Mouse (Mus musculus): Measurements from ENCODE around the gene Nupl1. TPM values are rescaled to one million over a fixed set of nuclear protein-coding genes. Genes with fewer than 3 reads are reported as not detected.

Gene Nupl1
- polyA plus RNA-seq, 1 experiment from 2014 or later: 0.05 TPM

GRCm38 (mm10) chr14:60176469-60176890, 74.8 kb downstream of the Nupl1 start:
- 33% methylated on average over 9 of the region's 9 CpGs for WGBS
- Histone ChIP-seq H3K4me1 (replicated peaks) (peaks cover 23% of the 10 kb centered on the region), H3K27me3 (ENCODE audit: insufficient read depth, poor library complexity, severe bottlenecking) (peaks cover 64% of the 10 kb centered on the region), H3K27ac (0 out of 2 replicates have a peak overlapping the region, but pooled peaks have one; percentile 86), H3K9me3 (no peaks in the 10 kb centered on the region), H3K36me3 (no peaks in the 10 kb centered on the region), H3K4me3 (peak overlapping the region; percentile 86)
- no peak for DNase-seq (ENCODE audit: low spot score)

GRCm38 (mm10) chr14:60172286-60173055, 78.8 kb downstream of the Nupl1 start:
- Histone ChIP-seq H3K4me1 (replicated peaks) (peaks cover 17% of the 10 kb centered on the region), H3K27ac (no peak overlapping the region), H3K27me3 (ENCODE audit: insufficient read depth, poor library complexity, severe bottlenecking) (peaks cover 37% of the 10 kb centered on the region), H3K36me3 (no peaks in the 10 kb centered on the region), H3K9me3 (no peaks in the 10 kb centered on the region), H3K4me3 (no peak overlapping the region)
- no peak for DNase-seq (ENCODE audit: low spot score)
- WGBS: 77% methylated on average over 12 of the region's 12 CpGs

- peaks cover 6% of the 10 kb centered on the region for H3K4me1 ChIP-seq (replicated peaks)
- H3K27ac ChIP-seq: no peak overlapping the region
- H3K9me3 ChIP-seq: no peaks in the 10 kb centered on the region
- H3K4me3 ChIP-seq: no peak overlapping the region
- 88% methylated on average over 16 of the region's 16 CpGs for WGBS
- no peak for DNase-seq (ENCODE audit: low spot score)
- no peaks in the 10 kb centered on the region for H3K36me3 ChIP-seq
- peaks cover 24% of the 10 kb centered on the region for H3K27me3 ChIP-seq (ENCODE audit: insufficient read depth, poor library complexity, severe bottlenecking)
Measured at GRCm38 (mm10) chr14:60170845-60171610, 80.2 kb downstream of the Nupl1 start.

DNA sequence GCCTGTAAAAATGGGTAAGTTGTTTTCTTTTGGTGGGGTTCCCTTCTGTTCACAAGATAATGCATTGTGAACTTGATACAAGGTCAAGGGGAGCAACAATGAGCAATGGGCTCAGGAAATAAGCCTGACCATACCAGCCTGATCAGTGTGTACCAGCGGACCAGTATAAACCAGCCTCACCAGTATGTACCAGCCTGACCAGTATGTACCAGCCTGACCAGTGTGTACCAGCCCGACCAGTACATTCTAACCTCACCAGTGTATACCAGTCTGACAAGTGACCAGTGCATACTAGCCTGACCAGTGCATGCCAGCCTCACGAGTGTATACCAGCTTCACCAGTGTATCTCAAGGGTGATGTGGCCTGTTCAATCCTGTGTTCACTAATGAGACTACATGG, 87.9 kb downstream of the Nupl1 start:
- H3K36me3 ChIP-seq: no peaks in the 10 kb centered on the region
- no peak overlapping the region for H3K4me3 ChIP-seq
- no peaks in the 10 kb centered on the region for H3K27me3 ChIP-seq (ENCODE audit: insufficient read depth, poor library complexity, severe bottlenecking)
- no peaks in the 10 kb centered on the region for H3K9me3 ChIP-seq
- no peaks in the 10 kb centered on the region for H3K4me1 ChIP-seq (replicated peaks)
- no peak for DNase-seq (ENCODE audit: low spot score)
- H3K27ac ChIP-seq: no peak overlapping the region
- WGBS: 90% methylated on average over 3 of the region's 3 CpGs

DNA sequence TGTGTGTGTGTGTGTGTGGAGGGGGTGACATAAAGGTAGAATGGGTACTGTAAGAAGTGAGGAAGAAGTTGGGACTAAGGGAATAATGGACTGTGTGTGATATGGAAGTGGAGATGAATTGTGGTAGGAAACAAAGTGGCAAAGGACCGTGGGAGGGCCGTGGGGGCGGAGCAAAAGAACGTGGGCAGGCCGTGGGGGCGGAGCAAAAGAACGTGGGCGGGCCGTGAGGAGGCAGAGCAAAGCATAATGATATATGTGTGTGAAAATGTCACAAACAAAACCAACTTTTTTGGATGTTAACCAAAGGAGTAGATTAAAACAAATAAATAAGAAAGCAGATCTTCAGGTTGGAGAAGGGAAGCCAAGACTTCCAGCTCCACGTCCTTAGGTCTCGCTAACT, 98.9 kb downstream of the Nupl1 start:
- DNase-seq (ENCODE audit: low spot score): no peak
- H3K27ac ChIP-seq: no peak overlapping the region
- WGBS: 90% methylated on average over 11 of the region's 11 CpGs

GRCm38 (mm10) chr14:60148893-60149292, 102.3 kb downstream of the Nupl1 start:
- Histone ChIP-seq H3K4me3 (no peak overlapping the region), H3K27ac (no peak overlapping the region), H3K4me1 (replicated peaks) (peaks cover 4% of the 10 kb centered on the region; the same call in 1 of the 2 replicates), H3K36me3 (no peaks in the 10 kb centered on the region), H3K27me3 (ENCODE audit: insufficient read depth, poor library complexity, severe bottlenecking) (no peaks in the 10 kb centered on the region), H3K9me3 (no peaks in the 10 kb centered on the region)
- WGBS: 35% methylated on average over 3 of the region's 3 CpGs
- no peak for DNase-seq (ENCODE audit: low spot score)

More for the DNA sequence above, 98.9 kb downstream of the Nupl1 start:
- Histone ChIP-seq H3K9me3 (no peaks in the 10 kb centered on the region), H3K27me3 (ENCODE audit: insufficient read depth, poor library complexity, severe bottlenecking) (no peaks in the 10 kb centered on the region), H3K4me3 (no peak overlapping the region), H3K36me3 (no peaks in the 10 kb centered on the region), H3K4me1 (replicated peaks) (no peaks in the 10 kb centered on the region)

DNA sequence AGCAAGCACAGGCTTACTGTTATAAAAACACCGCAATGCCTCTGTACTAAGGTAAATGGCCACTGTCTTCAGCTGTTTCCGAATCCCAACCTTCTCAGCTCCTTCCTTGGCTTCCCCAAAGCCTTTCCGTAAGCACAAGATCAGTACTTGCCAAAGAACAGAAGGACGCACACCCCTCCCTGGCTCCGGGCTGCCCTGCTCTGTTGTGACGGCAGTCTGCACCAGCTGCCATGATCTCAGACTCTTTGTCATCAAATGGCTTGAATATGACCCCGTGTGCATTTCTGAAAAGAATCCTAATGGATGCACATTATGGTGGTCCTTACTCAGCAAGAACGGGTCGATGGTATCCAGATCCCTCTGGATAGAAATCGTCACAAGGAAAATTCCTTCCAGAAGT, 108.0 kb downstream of the Nupl1 start:
- H3K9me3 ChIP-seq: no peaks in the 10 kb centered on the region
- H3K27ac ChIP-seq: no peak overlapping the region
- no peaks in the 10 kb centered on the region for H3K27me3 ChIP-seq (ENCODE audit: insufficient read depth, poor library complexity, severe bottlenecking)
- DNase-seq (ENCODE audit: low spot score): peak; percentile 6
- WGBS: 84% methylated on average over 10 of the region's 10 CpGs
- H3K4me3 ChIP-seq: no peak overlapping the region
- H3K36me3 ChIP-seq: no peaks in the 10 kb centered on the region
- H3K4me1 ChIP-seq (replicated peaks): peaks cover 17% of the 10 kb centered on the region

DNA sequence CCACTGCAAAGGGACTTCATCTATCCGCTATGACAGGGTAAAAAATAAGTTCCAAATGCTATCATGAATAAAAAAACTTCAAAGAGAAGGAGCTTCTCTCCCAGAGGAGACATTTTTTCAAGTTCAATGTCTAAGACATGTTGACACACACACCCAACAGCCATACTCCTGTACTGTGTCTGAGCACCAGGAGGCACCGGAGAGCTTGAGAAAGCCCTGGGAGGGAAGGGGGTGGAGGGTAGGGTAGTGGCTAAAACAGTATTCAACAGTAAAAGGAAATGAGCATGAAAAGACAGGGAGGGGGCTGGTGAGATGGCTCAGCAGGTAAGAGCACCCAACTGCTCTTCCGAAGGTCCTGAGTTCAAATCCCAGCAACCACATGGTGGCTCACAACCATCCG, 112.9 kb downstream of the Nupl1 start:
- 88% methylated on average over 4 of the region's 4 CpGs for WGBS
- Histone ChIP-seq H3K9me3 (no peaks in the 10 kb centered on the region), H3K27ac (no peak overlapping the region), H3K4me1 (replicated peaks) (peaks cover 9% of the 10 kb centered on the region), H3K36me3 (no peaks in the 10 kb centered on the region), H3K27me3 (ENCODE audit: insufficient read depth, poor library complexity, severe bottlenecking) (no peaks in the 10 kb centered on the region), H3K4me3 (no peak overlapping the region)
- DNase-seq (ENCODE audit: low spot score): no peak

- 81% methylated on average over 6 of the region's 6 CpGs for WGBS
- Histone ChIP-seq H3K27ac (no peak overlapping the region), H3K4me1 (replicated peaks) (peaks cover 4% of the 10 kb centered on the region), H3K27me3 (ENCODE audit: insufficient read depth, poor library complexity, severe bottlenecking) (no peaks in the 10 kb centered on the region), H3K36me3 (no peaks in the 10 kb centered on the region), H3K4me3 (no peak overlapping the region), H3K9me3 (no peaks in the 10 kb centered on the region)
- no peak for DNase-seq (ENCODE audit: low spot score)
Measured at GRCm38 (mm10) chr14:60137812-60138211, 113.4 kb downstream of the Nupl1 start.

GRCm38 (mm10) chr14:60135801-60136200, 115.4 kb downstream of the Nupl1 start:
- Histone ChIP-seq H3K36me3 (no peaks in the 10 kb centered on the region), H3K4me3 (no peak overlapping the region), H3K4me1 (replicated peaks) (no peaks in the 10 kb centered on the region), H3K9me3 (no peaks in the 10 kb centered on the region), H3K27me3 (ENCODE audit: insufficient read depth, poor library complexity, severe bottlenecking) (no peaks in the 10 kb centered on the region), H3K27ac (no peak overlapping the region)
- 82% methylated on average over 4 of the region's 4 CpGs for WGBS
- no peak for DNase-seq (ENCODE audit: low spot score)

GRCm38 (mm10) chr14:60134720-60135119, 116.5 kb downstream of the Nupl1 start:
- Histone ChIP-seq H3K27me3 (ENCODE audit: insufficient read depth, poor library complexity, severe bottlenecking) (no peaks in the 10 kb centered on the region), H3K4me1 (replicated peaks) (no peaks in the 10 kb centered on the region), H3K36me3 (no peaks in the 10 kb centered on the region), H3K4me3 (no peak overlapping the region), H3K27ac (no peak overlapping the region), H3K9me3 (no peaks in the 10 kb centered on the region)
- WGBS: 87% methylated on average over 9 of the region's 9 CpGs
- no peak for DNase-seq (ENCODE audit: low spot score)

All from hindbrain, embryonic 10.5 days (tissue).